Mouse (Mus musculus): ENCODE data around the gene Cdk14. TPM values are rescaled to one million over a fixed set of nuclear protein-coding genes. Genes with fewer than 3 reads are reported as not detected.

Cdk14 gene
- polyA plus RNA-seq, 1 experiment from 2014 or later, result 33.0 TPM

GRCm38 (mm10) chr5:5012521-5013346 lies 407.4 kb downstream of the Cdk14 start:
- H3K36me3 ChIP-seq, result no peaks in the 10 kb centered on the region
- H3K4me1 ChIP-seq, result no peaks in the 10 kb centered on the region
- WGBS, result 88% methylated on average over 7 of the region's 7 CpGs
- H3K4me3 ChIP-seq, result no peak overlapping the region
- ATAC-seq (ENCODE audit: low FRiP score, low read depth), result no peak
- H3K9ac ChIP-seq, result no peak overlapping the region
- H3K27ac ChIP-seq, result no peak overlapping the region
- no peaks in the 10 kb centered on the region for H3K9me3 ChIP-seq
- H3K4me2 ChIP-seq (replicated peaks), result no peak overlapping the region
- no peaks in the 10 kb centered on the region for H3K27me3 ChIP-seq (replicated peaks)

- Histone ChIP-seq H3K4me1 (no peaks in the 10 kb centered on the region), H3K4me2 (replicated peaks) (no peak overlapping the region), H3K27me3 (replicated peaks) (no peaks in the 10 kb centered on the region), H3K9ac (no peak overlapping the region), H3K36me3 (no peaks in the 10 kb centered on the region), H3K27ac (no peak overlapping the region), H3K4me3 (no peak overlapping the region), H3K9me3 (no peaks in the 10 kb centered on the region)
- ATAC-seq (ENCODE audit: low FRiP score, low read depth), result no peak
- 88% methylated on average over 4 of the region's 4 CpGs for WGBS
Measured at GRCm38 (mm10) chr5:5008153-5008745, 411.9 kb downstream of the Cdk14 start.

- H3K4me2 ChIP-seq (replicated peaks), result no peak overlapping the region
Measured at GRCm38 (mm10) chr5:5007489-5008152, 412.5 kb downstream of the Cdk14 start.

GRCm38 (mm10) chr5:5005633-5006032 lies 414.5 kb downstream of the Cdk14 start:
- no peaks in the 10 kb centered on the region for H3K9me3 ChIP-seq
- no peaks in the 10 kb centered on the region for H3K4me1 ChIP-seq
- no peak overlapping the region for H3K4me3 ChIP-seq
- no peak for ATAC-seq (ENCODE audit: low FRiP score, low read depth)
- no peak overlapping the region for H3K4me2 ChIP-seq (replicated peaks)
- H3K36me3 ChIP-seq, result no peaks in the 10 kb centered on the region
- 87% methylated on average over 1 of the region's 1 CpGs for WGBS
- H3K9ac ChIP-seq, result no peak overlapping the region
- H3K27ac ChIP-seq, result no peak overlapping the region
- no peaks in the 10 kb centered on the region for H3K27me3 ChIP-seq (replicated peaks)

More at GRCm38 (mm10) chr5:5007489-5008152, 412.5 kb downstream of the Cdk14 start:
- 85% methylated on average over 15 of the region's 15 CpGs for WGBS
- no peak overlapping the region for H3K4me3 ChIP-seq
- no peak overlapping the region for H3K27ac ChIP-seq
- H3K4me1 ChIP-seq, result no peaks in the 10 kb centered on the region
- no peak overlapping the region for H3K9ac ChIP-seq
- no peaks in the 10 kb centered on the region for H3K9me3 ChIP-seq
- ATAC-seq (ENCODE audit: low FRiP score, low read depth), result no peak
- H3K36me3 ChIP-seq, result no peaks in the 10 kb centered on the region
- H3K27me3 ChIP-seq (replicated peaks), result no peaks in the 10 kb centered on the region

- Histone ChIP-seq H3K9ac (no peak overlapping the region), H3K27me3 (replicated peaks) (no peaks in the 10 kb centered on the region), H3K4me3 (no peak overlapping the region), H3K27ac (no peak overlapping the region), H3K4me1 (no peaks in the 10 kb centered on the region), H3K36me3 (no peaks in the 10 kb centered on the region), H3K4me2 (replicated peaks) (no peak overlapping the region), H3K9me3 (no peaks in the 10 kb centered on the region)
- WGBS, result 94% methylated on average over 2 of the region's 2 CpGs
- ATAC-seq (ENCODE audit: low FRiP score, low read depth), result no peak
Measured at GRCm38 (mm10) chr5:5004740-5005139, 415.4 kb downstream of the Cdk14 start.

- no peaks in the 10 kb centered on the region for H3K4me1 ChIP-seq
- no peak for ATAC-seq (ENCODE audit: low FRiP score, low read depth)
- no peaks in the 10 kb centered on the region for H3K9me3 ChIP-seq
- no peak overlapping the region for H3K4me2 ChIP-seq (replicated peaks)
- H3K4me3 ChIP-seq, result no peak overlapping the region
- 89% methylated on average over 4 of the region's 4 CpGs for WGBS
- no peak overlapping the region for H3K27ac ChIP-seq
- H3K36me3 ChIP-seq, result no peaks in the 10 kb centered on the region
- H3K27me3 ChIP-seq (replicated peaks), result no peaks in the 10 kb centered on the region
- H3K9ac ChIP-seq, result no peak overlapping the region
Measured at GRCm38 (mm10) chr5:4993192-4993601, 426.9 kb downstream of the Cdk14 start.

- H3K9me3 ChIP-seq, result no peaks in the 10 kb centered on the region
- ATAC-seq (ENCODE audit: low FRiP score, low read depth), result no peak
Measured at GRCm38 (mm10) chr5:4991023-4991422, 429.1 kb downstream of the Cdk14 start.

GRCm38 (mm10) chr5:4990237-4990636 lies 429.9 kb downstream of the Cdk14 start:
- Histone ChIP-seq H3K27me3 (replicated peaks) (no peaks in the 10 kb centered on the region), H3K4me3 (no peak overlapping the region), H3K9ac (no peak overlapping the region), H3K4me2 (replicated peaks) (no peak overlapping the region), H3K27ac (no peak overlapping the region), H3K4me1 (no peaks in the 10 kb centered on the region), H3K9me3 (no peaks in the 10 kb centered on the region), H3K36me3 (no peaks in the 10 kb centered on the region)
- no peak for ATAC-seq (ENCODE audit: low FRiP score, low read depth)
- 52% methylated on average over 5 of the region's 5 CpGs for WGBS

More at GRCm38 (mm10) chr5:4991023-4991422, 429.1 kb downstream of the Cdk14 start:
- Histone ChIP-seq H3K4me2 (replicated peaks) (no peak overlapping the region), H3K27me3 (replicated peaks) (no peaks in the 10 kb centered on the region), H3K27ac (no peak overlapping the region), H3K4me1 (no peaks in the 10 kb centered on the region), H3K4me3 (no peak overlapping the region), H3K9ac (no peak overlapping the region), H3K36me3 (no peaks in the 10 kb centered on the region)
- WGBS, result 81% methylated on average over 2 of the region's 2 CpGs

- Histone ChIP-seq H3K4me1 (no peaks in the 10 kb centered on the region), H3K9me3 (no peaks in the 10 kb centered on the region), H3K4me3 (no peak overlapping the region), H3K4me2 (replicated peaks) (no peak overlapping the region), H3K27ac (no peak overlapping the region), H3K36me3 (no peaks in the 10 kb centered on the region), H3K27me3 (replicated peaks) (no peaks in the 10 kb centered on the region), H3K9ac (no peak overlapping the region)
- no peak for ATAC-seq (ENCODE audit: low FRiP score, low read depth)
- 80% methylated on average over 2 of the region's 2 CpGs for WGBS
Measured at GRCm38 (mm10) chr5:4986181-4986580, 433.9 kb downstream of the Cdk14 start.

- Histone ChIP-seq H3K36me3 (no peaks in the 10 kb centered on the region), H3K4me1 (no peaks in the 10 kb centered on the region), H3K9me3 (no peaks in the 10 kb centered on the region), H3K9ac (no peak overlapping the region), H3K4me2 (replicated peaks) (no peak overlapping the region), H3K27me3 (replicated peaks) (no peaks in the 10 kb centered on the region), H3K4me3 (no peak overlapping the region), H3K27ac (no peak overlapping the region)
- WGBS, result 81% methylated on average over 4 of the region's 4 CpGs
- ATAC-seq (ENCODE audit: low FRiP score, low read depth), result no peak
Measured at GRCm38 (mm10) chr5:4979551-4979950, 440.6 kb downstream of the Cdk14 start.

- whole genome bisulfite sequencing, result 87% methylated on average over 1 of the region's 1 CpGs
- no peak overlapping the region for H3K4me2 ChIP-seq (replicated peaks)
Measured at GRCm38 (mm10) chr5:4973408-4973807, 446.7 kb downstream of the Cdk14 start.

GRCm38 (mm10) chr5:4962063-4962610 lies 458.0 kb downstream of the Cdk14 start:
- H3K4me2 ChIP-seq (replicated peaks), result no peak overlapping the region
- H3K36me3 ChIP-seq, result no peaks in the 10 kb centered on the region
- H3K4me1 ChIP-seq, result no peaks in the 10 kb centered on the region
- H3K27me3 ChIP-seq (replicated peaks), result no peaks in the 10 kb centered on the region
- no peaks in the 10 kb centered on the region for H3K9me3 ChIP-seq
- H3K27ac ChIP-seq, result no peak overlapping the region
- H3K9ac ChIP-seq, result no peak overlapping the region
- WGBS, result 54% methylated on average over 15 of the region's 15 CpGs
- ATAC-seq (ENCODE audit: low FRiP score, low read depth), result peak; percentile 82
- no peak overlapping the region for H3K4me3 ChIP-seq

More at GRCm38 (mm10) chr5:4973408-4973807, 446.7 kb downstream of the Cdk14 start:
- Histone ChIP-seq H3K9me3 (no peaks in the 10 kb centered on the region), H3K36me3 (no peaks in the 10 kb centered on the region), H3K4me3 (no peak overlapping the region), H3K27ac (no peak overlapping the region), H3K27me3 (replicated peaks) (no peaks in the 10 kb centered on the region), H3K9ac (no peak overlapping the region), H3K4me1 (peaks cover 5% of the 10 kb centered on the region; the same call in 1 of the 2 replicates)
- no peak for ATAC-seq (ENCODE audit: low FRiP score, low read depth)

All from neural tube, embryonic 12.5 days (tissue).